Mouse (Mus musculus) CH12.LX (cell line): ENCODE measurements at regions not wholly inside any gene's neighbourhood (a gene's known extent, or its start where the extent isn't known, plus 50 kb on each side); places are given as distances from the start of the nearest gene placed in this dataset.

Source experiments
- DNase-seq: peaks from one replicate; pipeline ENCODE4 v3.0.0-alpha.2; 2013; ENCODE audit errors: extremely low read depth
- H3K27ac ChIP-seq: 2 replicates; pipeline ENCODE4 v1.5.1; 2012; ENCODE audit warnings: low read depth, mild to moderate bottlenecking, control low read depth, moderate library complexity; ENCODE audit not compliant: insufficient read depth
- H3K27me3 ChIP-seq: replicated peaks from 2 replicates; pipeline ENCODE3; 2012; ENCODE audit warnings: inconsistent platforms
- H3K36me3 ChIP-seq, 2 experiments: replicated peaks in 1 of 2; 2 replicates each; pipeline versions ENCODE3 to v1.6.1; 2012; ENCODE audit warnings: inconsistent platforms in 1 of 2, low read length in 1 of 2, mild to moderate bottlenecking in 1 of 2, mixed read lengths in 1 of 2, moderate library complexity in 1 of 2; ENCODE audit not compliant: control insufficient read depth in 1 of 2, insufficient read depth in 1 of 2
- H3K4me1 ChIP-seq, 2 experiments: 2 replicates each; pipeline ENCODE4 v1.6.1; 2012; ENCODE audit warnings: inconsistent platforms in 1 of 2, moderate library complexity in 1 of 2; ENCODE audit not compliant: insufficient read depth in 2 of 2, control insufficient read depth in 1 of 2
- H3K4me2 ChIP-seq: 2 replicates; pipeline ENCODE4 v1.6.1; 2012; ENCODE audit warnings: low read depth, mild to moderate bottlenecking, control low read depth; ENCODE audit not compliant: poor library complexity, insufficient read depth, severe bottlenecking
- H3K4me3 ChIP-seq, 3 experiments: fragments of 150-350 bp in 1 of 3; sonication (generic) in 1 of 3; replicated peaks in 1 of 3; 2 replicates each; pipeline versions ENCODE3 to v1.5.1; 2011 to 2012; ENCODE audit warnings: low read depth in 2 of 3, low read length in 2 of 3, mild to moderate bottlenecking in 2 of 3, moderate library complexity in 2 of 3, control low read depth in 1 of 3, improper control_type of control experiment in 1 of 3, inconsistent platforms in 1 of 3, mixed read lengths in 1 of 3; ENCODE audit not compliant: poor library complexity in 1 of 3
- H3K79me2 ChIP-seq: replicated peaks from 2 replicates; pipeline ENCODE4 v1.6.1; 2012; ENCODE audit warnings: mild to moderate bottlenecking, moderate library complexity; ENCODE audit not compliant: control insufficient read depth, poor library complexity, insufficient read depth, severe bottlenecking; ENCODE audit errors: extremely low read depth
- H3K9ac ChIP-seq: 2 replicates; pipeline ENCODE4 v1.6.1; 2012; ENCODE audit warnings: low read depth, mild to moderate bottlenecking, control low read depth, moderate library complexity; ENCODE audit not compliant: insufficient read depth
- H3K9me3 ChIP-seq: replicated peaks from 2 replicates; pipeline ENCODE3; 2012; ENCODE audit warnings: low read length, inconsistent platforms, mixed read lengths
- CHD1 ChIP-seq: IDR thresholded peaks from 2 replicates; pipeline ENCODE4 v1.6.1; 2012; ENCODE audit warnings: low read depth, low read length, improper control_type of control experiment, inconsistent platforms
- CHD2 ChIP-seq: IDR thresholded peaks from 2 replicates; pipeline ENCODE4 v1.6.1; 2011; ENCODE audit warnings: low read length, improper control_type of control experiment
- E2F4 ChIP-seq: IDR thresholded peaks from 2 replicates; pipeline ENCODE4 v1.6.1; 2011; ENCODE audit warnings: low read depth, low read length, improper control_type of control experiment; ENCODE audit not compliant: insufficient replicate concordance
- ELF1 ChIP-seq: IDR thresholded peaks from 2 replicates; pipeline ENCODE4 v1.6.1; 2014; ENCODE audit warnings: low read depth, mild to moderate bottlenecking, inconsistent platforms, low read length, improper control_type of control experiment
- EP300 ChIP-seq: IDR thresholded peaks from 2 replicates; pipeline ENCODE4 v1.6.1; 2011; ENCODE audit warnings: low read length, improper control_type of control experiment
- HCFC1 ChIP-seq: IDR thresholded peaks from 2 replicates; pipeline ENCODE4 v1.6.1; 2012; ENCODE audit warnings: low read depth, mild to moderate bottlenecking, inconsistent platforms, low read length, improper control_type of control experiment
- IRF4 ChIP-seq: IDR thresholded peaks from 2 replicates; pipeline ENCODE4 v1.6.1; 2014; ENCODE audit warnings: low read depth, mild to moderate bottlenecking, inconsistent platforms, low read length, improper control_type of control experiment
- KAT2A ChIP-seq: IDR thresholded peaks from 2 replicates; pipeline ENCODE4 v1.6.1; 2012; ENCODE audit warnings: low read length, improper control_type of control experiment, inconsistent platforms; ENCODE audit not compliant: insufficient replicate concordance
- MAX ChIP-seq: IDR thresholded peaks from 2 replicates; pipeline ENCODE4 v1.6.1; 2011; ENCODE audit warnings: low read length, improper control_type of control experiment
- MAZ ChIP-seq: IDR thresholded peaks from 2 replicates; pipeline ENCODE4 v1.6.1; 2012; ENCODE audit warnings: low read depth, mild to moderate bottlenecking, inconsistent platforms, low read length, improper control_type of control experiment, moderate library complexity
- MEF2A ChIP-seq: IDR thresholded peaks from 2 replicates; pipeline ENCODE4 v1.6.1; 2014; ENCODE audit warnings: low read depth, mild to moderate bottlenecking, inconsistent platforms, low read length, improper control_type of control experiment, borderline replicate concordance
- MXI1 ChIP-seq: IDR thresholded peaks from 2 replicates; pipeline ENCODE4 v1.6.1; 2011; ENCODE audit warnings: mild to moderate bottlenecking, low read depth, low read length, improper control_type of control experiment
- MYC ChIP-seq: IDR thresholded peaks from 2 replicates; pipeline ENCODE4 v1.6.1; 2011; ENCODE audit warnings: low read depth, mild to moderate bottlenecking, improper control_type of control experiment, low read length
- PAX5 ChIP-seq: IDR thresholded peaks from 2 replicates; pipeline ENCODE4 v1.6.1; 2012; ENCODE audit warnings: low read length, inconsistent platforms, mixed read lengths
- POLR2A ChIP-seq: IDR thresholded peaks from 2 replicates; pipeline ENCODE4 v1.6.1; 2011; ENCODE audit warnings: low read depth, mild to moderate bottlenecking, improper control_type of control experiment, low read length
- RAD21 ChIP-seq: IDR thresholded peaks from 2 replicates; pipeline ENCODE4 v1.6.1; 2011; ENCODE audit warnings: low read depth, mild to moderate bottlenecking, low read length, improper control_type of control experiment, moderate library complexity
- SIN3A ChIP-seq: IDR thresholded peaks from 2 replicates; pipeline ENCODE4 v1.6.1; 2012; ENCODE audit warnings: low read length, improper control_type of control experiment, inconsistent platforms
- SMC3 ChIP-seq: IDR thresholded peaks from 2 replicates; pipeline ENCODE4 v1.6.1; 2011; ENCODE audit warnings: low read depth, low read length, improper control_type of control experiment
- TCF12 ChIP-seq: IDR thresholded peaks from 2 replicates; pipeline ENCODE4 v1.6.1; 2014; ENCODE audit warnings: low read depth, mild to moderate bottlenecking, inconsistent platforms, low read length, improper control_type of control experiment
- ZKSCAN1 ChIP-seq: IDR thresholded peaks from 2 replicates; pipeline ENCODE4 v1.6.1; 2012; ENCODE audit warnings: low read depth, inconsistent platforms, low read length, improper control_type of control experiment, borderline replicate concordance
- ZMIZ1 ChIP-seq: IDR thresholded peaks from 2 replicates; pipeline ENCODE4 v1.6.1; 2012; ENCODE audit warnings: low read depth, mild to moderate bottlenecking, inconsistent platforms, low read length, improper control_type of control experiment
- ZNF384 ChIP-seq: IDR thresholded peaks from 2 replicates; pipeline ENCODE4 v1.6.1; 2012; ENCODE audit warnings: low read depth, low read length, improper control_type of control experiment, inconsistent platforms
- dilution Hi-C: fragments of 300-500 bp; cut with MboI; formaldehyde crosslinking; loops from 2 replicates; pipeline ENCODE4 v1.14.3; 2020; ENCODE audit warnings: low sequenced_read_pairs; ENCODE audit not compliant: extremely low pct_unique_long_range_greater_than_20kb, extremely low pct_ligation_motif_present
- in situ Hi-C: fragments of 300-500 bp; cut with MboI; formaldehyde crosslinking; loops from 3 replicates; pipeline ENCODE4 v1.14.3; 2019; ENCODE audit warnings: low sequenced_read_pairs, low pct_ligation_motif_present, low pct_unique_long_range_greater_than_20kb, mixed read lengths

DNA sequence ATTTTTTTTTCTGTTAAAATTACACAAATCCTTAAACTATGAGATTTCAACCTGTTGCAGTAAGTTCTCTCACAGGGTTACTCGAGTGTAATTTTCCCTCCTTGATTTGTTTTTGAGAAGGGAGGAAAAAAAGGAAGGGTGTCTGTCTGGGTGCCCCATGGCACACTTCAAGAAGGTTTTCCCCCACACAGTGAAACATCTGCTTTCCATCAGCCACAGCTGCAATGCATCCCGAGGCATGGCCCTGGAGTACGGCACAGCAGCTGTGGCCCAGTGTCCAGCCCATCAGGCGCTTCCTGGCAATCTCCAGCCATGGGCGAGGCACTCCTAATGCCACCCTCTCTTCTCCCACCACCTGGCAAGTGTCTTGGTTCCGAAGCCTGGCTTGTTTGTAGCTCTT lies 331.8 kb upstream of the Sox9 start:
- peaks cover 57% of the 10 kb centered on the region for H3K9me3 ChIP-seq
- in situ Hi-C loops (no loop called here), dilution Hi-C loops (no loop called here)
- no peaks in the 10 kb centered on the region for H3K36me3 ChIP-seq
- no peak for DNase-seq
- TF ChIP-seq ZNF384 (no peak), MEF2A (no peak), HCFC1 (no peak), ELF1 (no peak), E2F4 (no peak), SIN3A (no peak), MAZ (no peak), POLR2A (no peak), SMC3 (no peak), PAX5 (no peak), KAT2A (no peak), MXI1 (no peak), IRF4 (no peak), MAX (no peak), MYC (no peak), ZKSCAN1 (no peak), EP300 (no peak)
- H3K4me3 ChIP-seq = no peak overlapping the region
- no peaks in the 10 kb centered on the region for H3K79me2 ChIP-seq
- no peak overlapping the region for H3K9ac ChIP-seq
- no peak overlapping the region for H3K27ac ChIP-seq
- H3K27me3 ChIP-seq = no peaks in the 10 kb centered on the region
- no peaks in the 10 kb centered on the region for H3K4me1 ChIP-seq
- H3K4me2 ChIP-seq = no peak overlapping the region

DNA sequence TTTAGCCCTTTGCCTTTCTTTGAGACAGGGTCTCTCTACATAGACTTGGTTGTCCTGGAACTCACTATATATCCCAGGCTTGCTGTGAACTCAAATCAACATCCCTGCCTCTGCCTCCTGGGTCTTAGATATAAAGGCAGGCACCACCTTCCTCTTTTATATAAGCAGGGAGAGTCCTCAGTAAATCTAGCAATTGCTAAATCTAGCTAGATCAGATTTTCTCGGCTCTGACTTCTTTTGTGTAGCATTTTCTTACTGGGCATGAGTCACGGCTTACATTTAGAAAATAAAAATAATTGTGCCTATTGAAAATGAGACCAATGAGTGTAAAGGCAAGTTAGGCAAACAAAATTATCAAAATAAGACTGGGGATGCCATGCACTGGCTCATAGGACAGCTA lies 323.9 kb upstream of the Sox9 start:
- Histone ChIP-seq H3K4me2 (no peak overlapping the region), H3K4me3 (no peak overlapping the region), H3K79me2 (no peaks in the 10 kb centered on the region), H3K27ac (no peak overlapping the region), H3K9me3 (peaks cover 66% of the 10 kb centered on the region), H3K9ac (no peak overlapping the region), H3K36me3 (no peaks in the 10 kb centered on the region), H3K27me3 (no peaks in the 10 kb centered on the region), H3K4me1 (no peaks in the 10 kb centered on the region)
- no peak for DNase-seq
- no peak for TF ChIP-seq HCFC1
- in situ Hi-C loops (no loop called here), dilution Hi-C loops (no loop called here)

DNA sequence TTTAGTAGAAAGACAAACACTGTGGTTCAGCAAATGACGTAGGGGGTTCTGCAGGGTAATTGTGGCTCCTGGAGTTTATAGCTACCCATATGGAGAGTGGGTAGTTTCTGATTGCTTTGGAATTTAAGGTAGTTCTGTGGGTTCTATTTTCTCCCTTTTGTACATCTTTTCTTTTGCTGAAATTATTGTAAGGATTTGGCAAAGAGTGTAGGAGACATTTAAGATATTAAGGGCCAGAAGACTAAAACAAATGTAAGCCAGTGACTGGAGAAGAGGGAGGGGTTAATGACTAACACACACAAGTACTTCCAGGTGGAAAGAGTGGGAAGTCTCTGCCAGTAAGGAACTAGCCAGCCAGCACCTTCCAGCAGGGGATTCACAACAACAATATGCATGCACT lies 318.9 kb upstream of the Sox9 start:
- DNase-seq = no peak
- no peaks in the 10 kb centered on the region for H3K27me3 ChIP-seq
- TF ChIP-seq CHD2 = no peak
- TF ChIP-seq RAD21 = no peak
- TF ChIP-seq MAX = no peak
- no peak for TF ChIP-seq MXI1
- TF ChIP-seq TCF12 = no peak
- no peak for TF ChIP-seq CHD1
- no peak for TF ChIP-seq MYC
- TF ChIP-seq E2F4 = no peak
- TF ChIP-seq ZMIZ1 = no peak
- TF ChIP-seq, all 38 proteins: peak for 0
- dilution Hi-C loops = no loop called here
- Histone ChIP-seq H3K4me1 (no peaks in the 10 kb centered on the region), H3K79me2 (no peaks in the 10 kb centered on the region), H3K4me2 (no peak overlapping the region), H3K36me3 (no peaks in the 10 kb centered on the region), H3K9me3 (peaks cover 80% of the 10 kb centered on the region), H3K4me3 (no peak overlapping the region), H3K27ac (no peak overlapping the region), H3K9ac (no peak overlapping the region)
- in situ Hi-C loops = no loop called here
